Mouse (Mus musculus) CH12.LX (cell line): ENCODE measurements around the gene Fv1. TPM values are rescaled to one million over a fixed set of nuclear protein-coding genes. Genes with fewer than 3 reads are reported as not detected.
A peak's percentile ranks its signal among the peaks of the same experiment; 100 is the strongest.

Experiments
- DNase-seq: peaks from one replicate; pipeline ENCODE4 v3.0.0-alpha.2; 2013; ENCODE audit errors: extremely low read depth
- H3K27ac ChIP-seq: 2 replicates; pipeline ENCODE4 v1.5.1; 2012; ENCODE audit warnings: low read depth, mild to moderate bottlenecking, control low read depth, moderate library complexity; ENCODE audit not compliant: insufficient read depth
- H3K27me3 ChIP-seq: replicated peaks from 2 replicates; pipeline ENCODE3; 2012; ENCODE audit warnings: inconsistent platforms
- H3K36me3 ChIP-seq, 2 experiments: replicated peaks in 1 of 2; 2 replicates each; pipeline versions ENCODE3 to v1.6.1; 2012; ENCODE audit warnings: inconsistent platforms in 1 of 2, low read length in 1 of 2, mild to moderate bottlenecking in 1 of 2, mixed read lengths in 1 of 2, moderate library complexity in 1 of 2; ENCODE audit not compliant: control insufficient read depth in 1 of 2, insufficient read depth in 1 of 2
- H3K4me1 ChIP-seq, 2 experiments: 2 replicates each; pipeline ENCODE4 v1.6.1; 2012; ENCODE audit warnings: inconsistent platforms in 1 of 2, moderate library complexity in 1 of 2; ENCODE audit not compliant: insufficient read depth in 2 of 2, control insufficient read depth in 1 of 2
- H3K4me2 ChIP-seq: 2 replicates; pipeline ENCODE4 v1.6.1; 2012; ENCODE audit warnings: low read depth, mild to moderate bottlenecking, control low read depth; ENCODE audit not compliant: poor library complexity, insufficient read depth, severe bottlenecking
- H3K4me3 ChIP-seq, 3 experiments: fragments of 150-350 bp in 1 of 3; sonication (generic) in 1 of 3; replicated peaks in 1 of 3; 2 replicates each; pipeline versions ENCODE3 to v1.5.1; 2011 to 2012; ENCODE audit warnings: low read depth in 2 of 3, low read length in 2 of 3, mild to moderate bottlenecking in 2 of 3, moderate library complexity in 2 of 3, control low read depth in 1 of 3, improper control_type of control experiment in 1 of 3, inconsistent platforms in 1 of 3, mixed read lengths in 1 of 3; ENCODE audit not compliant: poor library complexity in 1 of 3
- H3K79me2 ChIP-seq: replicated peaks from 2 replicates; pipeline ENCODE4 v1.6.1; 2012; ENCODE audit warnings: mild to moderate bottlenecking, moderate library complexity; ENCODE audit not compliant: control insufficient read depth, poor library complexity, insufficient read depth, severe bottlenecking; ENCODE audit errors: extremely low read depth
- H3K9ac ChIP-seq: 2 replicates; pipeline ENCODE4 v1.6.1; 2012; ENCODE audit warnings: low read depth, mild to moderate bottlenecking, control low read depth, moderate library complexity; ENCODE audit not compliant: insufficient read depth
- H3K9me3 ChIP-seq: replicated peaks from 2 replicates; pipeline ENCODE3; 2012; ENCODE audit warnings: low read length, inconsistent platforms, mixed read lengths
- CTCF ChIP-seq, 2 experiments: IDR thresholded peaks in 1 of 2; conservative IDR thresholded peaks in 1 of 2; 2 replicates each; pipeline ENCODE4 v1.5.1; 2011 to 2012; ENCODE audit warnings: low read depth in 2 of 2, low read length in 2 of 2, improper control_type of control experiment in 1 of 2, inconsistent platforms in 1 of 2, mild to moderate bottlenecking in 1 of 2, moderate library complexity in 1 of 2
- EP300 ChIP-seq: IDR thresholded peaks from 2 replicates; pipeline ENCODE4 v1.6.1; 2011; ENCODE audit warnings: low read length, improper control_type of control experiment
- ETS1 ChIP-seq: conservative IDR thresholded peaks from 2 replicates; pipeline ENCODE4 v1.6.1; 2012; ENCODE audit warnings: low read depth, mild to moderate bottlenecking, inconsistent platforms, low read length, improper control_type of control experiment, moderate library complexity
- HCFC1 ChIP-seq: IDR thresholded peaks from 2 replicates; pipeline ENCODE4 v1.6.1; 2012; ENCODE audit warnings: low read depth, mild to moderate bottlenecking, inconsistent platforms, low read length, improper control_type of control experiment
- JUND ChIP-seq: conservative IDR thresholded peaks from 2 replicates; pipeline ENCODE4 v1.6.1; 2011; ENCODE audit warnings: low read depth, low read length, improper control_type of control experiment
- KAT2A ChIP-seq: IDR thresholded peaks from 2 replicates; pipeline ENCODE4 v1.6.1; 2012; ENCODE audit warnings: low read length, improper control_type of control experiment, inconsistent platforms; ENCODE audit not compliant: insufficient replicate concordance
- MAFK ChIP-seq: IDR thresholded peaks from 2 replicates; pipeline ENCODE4 v1.6.1; 2011; ENCODE audit warnings: low read length, improper control_type of control experiment; ENCODE audit not compliant: insufficient replicate concordance
- NELFE ChIP-seq: IDR thresholded peaks from 2 replicates; pipeline ENCODE4 v1.6.1; 2011; ENCODE audit warnings: low read depth, low read length, improper control_type of control experiment
- POLR2AphosphoS2 ChIP-seq: IDR thresholded peaks from 2 replicates; pipeline ENCODE4 v1.6.1; 2011; ENCODE audit warnings: low read depth, low read length, improper control_type of control experiment
- RAD21 ChIP-seq: IDR thresholded peaks from 2 replicates; pipeline ENCODE4 v1.6.1; 2011; ENCODE audit warnings: low read depth, mild to moderate bottlenecking, low read length, improper control_type of control experiment, moderate library complexity
- RCOR1 ChIP-seq: conservative IDR thresholded peaks from 2 replicates; pipeline ENCODE4 v1.6.1; 2012; ENCODE audit warnings: low read depth, mild to moderate bottlenecking, inconsistent platforms, low read length, improper control_type of control experiment
- SMC3 ChIP-seq: IDR thresholded peaks from 2 replicates; pipeline ENCODE4 v1.6.1; 2011; ENCODE audit warnings: low read depth, low read length, improper control_type of control experiment
- USF2 ChIP-seq: conservative IDR thresholded peaks from 2 replicates; pipeline ENCODE4 v1.6.1; 2011; ENCODE audit warnings: low read depth, low read length, improper control_type of control experiment
- ZC3H11A ChIP-seq: IDR thresholded peaks from 2 replicates; pipeline ENCODE4 v1.6.1; 2012; ENCODE audit warnings: low read depth, mild to moderate bottlenecking, inconsistent platforms, low read length, improper control_type of control experiment
- dilution Hi-C: fragments of 300-500 bp; cut with MboI; formaldehyde crosslinking; loops from 2 replicates; pipeline ENCODE4 v1.14.3; 2020; ENCODE audit warnings: low sequenced_read_pairs; ENCODE audit not compliant: extremely low pct_unique_long_range_greater_than_20kb, extremely low pct_ligation_motif_present
- in situ Hi-C: fragments of 300-500 bp; cut with MboI; formaldehyde crosslinking; loops from 3 replicates; pipeline ENCODE4 v1.14.3; 2019; ENCODE audit warnings: low sequenced_read_pairs, low pct_ligation_motif_present, low pct_unique_long_range_greater_than_20kb, mixed read lengths
- polyA plus RNA-seq: library from polyadenylated mRNA; unstranded; fragments of >175 nt; gene quantifications from 2 replicates; pipeline ENCODE4 v1.2.1, GENCODE M21; 2012; ENCODE audit warnings: low read depth; ENCODE audit not compliant: insufficient read length
- total RNA-seq, 2 experiments: library from RNA; depleted of rRNA; stranded (reverse); fragments of 300-350 nt in 1 of 2; fragments of >200 nt in 1 of 2; gene quantifications; 2 replicates each; pipeline ENCODE4 v1.2.3; 2012 to 2014

The Fv1 gene
- total and polyA plus RNA-seq, 3 experiments: 2.1 to 4.0 (median 3.0) TPM

DNA sequence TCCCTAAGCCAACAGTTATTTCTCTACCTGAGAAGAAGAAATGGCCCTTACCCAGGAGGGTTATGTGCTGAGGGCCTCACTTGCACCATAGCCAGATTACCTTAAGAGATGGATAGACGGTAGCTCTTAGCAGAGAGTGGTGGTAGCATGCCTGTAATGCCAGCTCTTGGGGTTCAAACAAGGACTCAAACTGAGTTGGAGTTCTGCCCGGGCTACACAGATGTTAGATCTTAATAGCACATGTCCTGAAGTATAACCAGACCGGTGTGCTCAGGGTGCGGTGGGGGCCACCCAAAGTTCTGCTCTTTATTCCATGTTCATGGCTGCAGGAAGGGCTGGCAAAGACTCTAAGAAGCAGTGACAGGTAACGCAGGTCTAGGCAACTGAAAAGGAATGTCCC is 40.7 kb downstream of the Fv1 start:
- H3K27me3 ChIP-seq: peaks cover 13% of the 10 kb centered on the region
- TF ChIP-seq USF2 (no peak), ETS1 (no peak), HCFC1 (no peak), KAT2A (no peak), ZC3H11A (no peak), POLR2AphosphoS2 (no peak), EP300 (no peak), MAFK (no peak), SMC3 (no peak), RCOR1 (no peak), NELFE (no peak)
- TF ChIP-seq, all 38 proteins: peak for 0
- Histone ChIP-seq H3K9ac (no peak overlapping the region), H3K4me3 (no peak overlapping the region), H3K9me3 (no peaks in the 10 kb centered on the region), H3K27ac (no peak overlapping the region), H3K4me1 (peaks cover 3 to 5% of the 10 kb centered on the region in 2 experiments; a peak in 3 of 4 replicates), H3K4me2 (no peak overlapping the region), H3K36me3 (no peaks in the 10 kb centered on the region), H3K79me2 (no peaks in the 10 kb centered on the region)
- DNase-seq: no peak
- in situ Hi-C loops: no loop called here
- dilution Hi-C loops: no loop called here

DNA sequence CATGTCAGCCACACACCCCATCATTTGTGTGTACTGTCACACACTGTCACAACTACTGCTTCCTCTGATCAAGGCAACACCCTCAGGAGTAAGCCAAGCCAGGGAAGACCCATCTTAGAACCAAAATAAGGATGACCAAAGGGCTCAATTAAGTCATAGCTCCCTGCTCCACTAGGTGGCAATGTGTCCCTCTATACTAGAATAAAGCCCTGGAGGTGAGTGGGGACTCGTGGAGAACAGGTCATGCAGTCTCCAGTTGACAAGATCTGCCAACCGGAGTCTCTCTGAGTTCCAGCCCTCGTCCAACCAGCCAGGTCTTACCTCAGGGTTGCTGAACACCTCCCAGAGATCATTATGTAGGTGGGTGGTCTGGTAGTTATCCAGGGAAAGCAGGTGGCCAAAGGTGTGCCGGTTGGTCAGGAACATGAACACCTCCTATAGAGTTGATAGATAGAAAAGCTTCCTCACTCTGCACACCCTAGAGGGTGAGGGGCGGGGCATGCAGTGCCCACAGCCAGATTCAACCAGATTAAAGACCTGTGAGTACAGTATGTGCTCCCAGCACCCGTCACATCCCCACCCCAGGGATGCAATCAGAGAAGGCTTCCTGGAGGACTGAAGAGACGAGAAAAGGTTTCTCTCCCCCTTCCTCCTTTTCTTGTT is 49.8 kb downstream of the Fv1 start:
- dilution Hi-C loops: no loop called here
- no peak overlapping the region for H3K9ac ChIP-seq
- H3K4me1 ChIP-seq: peaks cover 3% of the 10 kb centered on the region in 2 experiments; a peak in 2 of 4 replicates
- no peak overlapping the region for H3K4me2 ChIP-seq
- no peak overlapping the region for H3K27ac ChIP-seq
- in situ Hi-C loops: no loop called here
- no peaks in the 10 kb centered on the region for H3K9me3 ChIP-seq
- H3K4me3 ChIP-seq: no peak overlapping the region
- H3K27me3 ChIP-seq: peaks cover 6% of the 10 kb centered on the region
- no peaks in the 10 kb centered on the region for H3K36me3 ChIP-seq
- TF ChIP-seq EP300: no peak
- TF ChIP-seq CTCF (conservative IDR thresholded peaks at IDR 0.05 in 1 of 2, IDR thresholded peaks at IDR 0.05 in 1 of 2; ENCODE audit: low read depth in 2 of 2, low read length in 2 of 2): peak; percentile 34 to 85; a peak in 3 of 4 replicates
- TF ChIP-seq RAD21: peak; percentile 80
- TF ChIP-seq JUND: no peak
- peak; percentile 66 for TF ChIP-seq SMC3
- TF ChIP-seq, all 38 proteins: peak for 3
- H3K79me2 ChIP-seq: no peaks in the 10 kb centered on the region
- peak; percentile 61 for DNase-seq

Other genes with a start within 250 kb of the Fv1 start
- 2.4 and 4.6 TPM in 2 replicates for gene Zfp979, start 226.5 kb upstream of the Fv1 start, total RNA-seq (2012; rRNA removed)
- gene Zfp979, start 226.5 kb upstream of the Fv1 start, total RNA-seq (2014; rRNA removed): 42.5 and 50.8 TPM in 2 replicates
- gene Zfp979, start 226.5 kb upstream of the Fv1 start, polyA plus RNA-seq: 13.2 TPM in 2 replicates
- gene Zfp534, start 166.4 kb upstream of the Fv1 start, total RNA-seq (2012; rRNA removed): not detected in 2 replicates
- not detected in 2 replicates for gene Zfp534, start 166.4 kb upstream of the Fv1 start, total RNA-seq (2014; rRNA removed)
- gene Zfp534, start 166.4 kb upstream of the Fv1 start, polyA plus RNA-seq: 0.10 TPM in 1 of 2 replicates, not detected in the other
- 4.5 TPM in 2 replicates for gene Zfp984, start 59.2 kb upstream of the Fv1 start, total RNA-seq (2012; rRNA removed)
- gene Zfp984, start 59.2 kb upstream of the Fv1 start, total RNA-seq (2014; rRNA removed): 15.9 and 16.0 TPM in 2 replicates
- gene Zfp984, start 59.2 kb upstream of the Fv1 start, polyA plus RNA-seq: 6.8 and 8.0 TPM in 2 replicates
- gene Zfp933, start 20.6 kb upstream of the Fv1 start, total RNA-seq (2012; rRNA removed): 2.0 and 2.7 TPM in 2 replicates
- 5.6 and 7.7 TPM in 2 replicates for gene Zfp933, start 20.6 kb upstream of the Fv1 start, total RNA-seq (2014; rRNA removed)
- 3.0 and 3.4 TPM in 2 replicates for gene Zfp933, start 20.6 kb upstream of the Fv1 start, polyA plus RNA-seq
- 50.6 and 58.8 TPM in 2 replicates for gene Miip, start 163 bp upstream of the Fv1 start, total RNA-seq (2012; rRNA removed)
- 31.5 and 33.6 TPM in 2 replicates for gene Miip, start 163 bp upstream of the Fv1 start, total RNA-seq (2014; rRNA removed)
- gene Miip, start 163 bp upstream of the Fv1 start, polyA plus RNA-seq: 43.9 and 46.6 TPM in 2 replicates
- gene Mfn2, start 35.7 kb downstream of the Fv1 start, total RNA-seq (2012; rRNA removed): 17.5 and 21.7 TPM in 2 replicates
- gene Mfn2, start 35.7 kb downstream of the Fv1 start, total RNA-seq (2014; rRNA removed): 8.6 and 10.0 TPM in 2 replicates
- gene Mfn2, start 35.7 kb downstream of the Fv1 start, polyA plus RNA-seq: 33.0 and 36.8 TPM in 2 replicates
- 4.8 and 6.5 TPM in 2 replicates for gene Plod1, start 67.8 kb downstream of the Fv1 start, total RNA-seq (2012; rRNA removed)
- 0.30 and 0.51 TPM in 2 replicates for gene Plod1, start 67.8 kb downstream of the Fv1 start, total RNA-seq (2014; rRNA removed)
- gene Plod1, start 67.8 kb downstream of the Fv1 start, polyA plus RNA-seq: 1.9 TPM in 2 replicates
- 32.8 and 33.9 TPM in 2 replicates for gene 2510039O18Rik, start 71.9 kb downstream of the Fv1 start, total RNA-seq (2012; rRNA removed)
- 22.1 and 23.9 TPM in 2 replicates for gene 2510039O18Rik, start 71.9 kb downstream of the Fv1 start, total RNA-seq (2014; rRNA removed)
- 23.6 and 27.9 TPM in 2 replicates for gene 2510039O18Rik, start 71.9 kb downstream of the Fv1 start, polyA plus RNA-seq
- not detected in 2 replicates for gene Nppb, start 116.8 kb downstream of the Fv1 start, total RNA-seq (2012; rRNA removed)
- not detected in 2 replicates for gene Nppb, start 116.8 kb downstream of the Fv1 start, total RNA-seq (2014; rRNA removed)
- gene Nppb, start 116.8 kb downstream of the Fv1 start, polyA plus RNA-seq: not detected in 2 replicates
- gene Nppa, start 131.7 kb downstream of the Fv1 start, total RNA-seq (2012; rRNA removed): not detected in 2 replicates
- gene Nppa, start 131.7 kb downstream of the Fv1 start, total RNA-seq (2014; rRNA removed): not detected in 2 replicates
- not detected in 2 replicates for gene Nppa, start 131.7 kb downstream of the Fv1 start, polyA plus RNA-seq
- 5.5 and 5.7 TPM in 2 replicates for gene Clcn6, start 169.8 kb downstream of the Fv1 start, total RNA-seq (2012; rRNA removed)
- gene Clcn6, start 169.8 kb downstream of the Fv1 start, total RNA-seq (2014; rRNA removed): 3.7 and 4.8 TPM in 2 replicates
- 9.2 and 10.6 TPM in 2 replicates for gene Clcn6, start 169.8 kb downstream of the Fv1 start, polyA plus RNA-seq
- gene Mthfr, start 170.1 kb downstream of the Fv1 start, total RNA-seq (2012; rRNA removed): 14.4 and 17.0 TPM in 2 replicates
- gene Mthfr, start 170.1 kb downstream of the Fv1 start, total RNA-seq (2014; rRNA removed): 15.3 and 16.1 TPM in 2 replicates
- 15.4 and 16.3 TPM in 2 replicates for gene Mthfr, start 170.1 kb downstream of the Fv1 start, polyA plus RNA-seq
- 5.6 and 6.2 TPM in 2 replicates for gene Agtrap, start 219.1 kb downstream of the Fv1 start, total RNA-seq (2012; rRNA removed)
- gene Agtrap, start 219.1 kb downstream of the Fv1 start, total RNA-seq (2014; rRNA removed): 4.0 and 4.1 TPM in 2 replicates
- gene Agtrap, start 219.1 kb downstream of the Fv1 start, polyA plus RNA-seq: 5.4 and 5.9 TPM in 2 replicates